Mouse (Mus musculus): ENCODE measurements around the gene Mei1.

Gene Mei1

GRCm38 (mm10) chr15:82069898-82070297 is at the start of gene Mei1:
Gene Mei1 (plus strand): TSS chr15:82069996.
- TF ChIP-seq GATA4 (IDR thresholded peaks at IDR 0.05; ENCODE audit: insufficient replicate concordance, low read length) = no peak

- TF ChIP-seq GATA4 (IDR thresholded peaks at IDR 0.05; ENCODE audit: insufficient replicate concordance, low read length) = no peak
These were observed 47.2 kb upstream of the Mei1 start for GRCm38 (mm10) chr15:82022535-82023088.

- TF ChIP-seq GATA4 (IDR thresholded peaks at IDR 0.05; ENCODE audit: insufficient replicate concordance, low read length) = no peak
These were observed 45.7 kb upstream of the Mei1 start for GRCm38 (mm10) chr15:82023965-82024635.

- no peak for TF ChIP-seq GATA4 (IDR thresholded peaks at IDR 0.05; ENCODE audit: insufficient replicate concordance, low read length)
These were observed 42.5 kb upstream of the Mei1 start for GRCm38 (mm10) chr15:82027276-82027675.

DNA sequence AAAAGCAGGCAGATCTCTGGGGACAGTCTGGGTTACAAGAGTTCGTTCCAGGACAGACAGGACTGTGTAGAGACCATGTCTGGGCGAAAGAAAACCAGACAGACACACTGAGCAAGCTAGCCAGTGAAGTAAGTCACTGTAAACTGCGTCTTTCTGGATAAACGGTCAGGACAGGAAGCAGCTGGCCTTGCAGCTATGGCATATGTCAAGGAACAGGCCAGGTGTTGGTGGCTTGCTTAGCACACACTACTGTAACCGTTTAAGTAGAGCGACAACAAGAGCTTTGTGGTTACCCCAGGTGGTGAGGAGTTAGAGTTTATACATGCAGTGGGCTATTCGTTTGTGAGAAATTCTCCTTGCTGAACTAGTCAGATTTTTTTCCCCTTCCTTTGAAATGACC is 42.1 kb upstream of the Mei1 start:
- no peak for TF ChIP-seq GATA4 (IDR thresholded peaks at IDR 0.05; ENCODE audit: insufficient replicate concordance, low read length)

- TF ChIP-seq GATA4 (IDR thresholded peaks at IDR 0.05; ENCODE audit: insufficient replicate concordance, low read length) = no peak
These were observed 37.4 kb upstream of the Mei1 start for GRCm38 (mm10) chr15:82032386-82032785.

DNA sequence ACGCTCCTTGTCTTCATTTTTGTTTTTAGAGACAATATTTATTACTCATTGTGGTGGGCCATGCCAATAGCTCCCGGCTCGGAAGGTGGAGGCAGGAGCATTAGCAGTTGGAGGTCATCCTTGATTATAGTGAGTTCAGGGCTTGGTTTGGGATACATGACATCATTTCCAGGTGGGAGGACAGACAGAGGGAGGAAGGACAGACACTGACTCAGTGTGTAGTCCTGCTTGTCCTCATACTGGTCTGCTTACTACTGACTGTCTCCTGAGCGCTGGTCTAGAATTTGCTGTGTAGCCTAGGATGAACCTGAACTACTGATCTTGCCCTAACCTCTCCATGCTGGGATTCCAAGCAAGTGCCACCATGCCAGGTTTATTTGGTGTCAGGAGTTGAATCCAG is 36.0 kb upstream of the Mei1 start, which contains the start of gene Desi1:
Gene Desi1, minus strand, starts transcription at position 101 of the 400 bp plus-strand sequence.
- TF ChIP-seq GATA4 (IDR thresholded peaks at IDR 0.05; ENCODE audit: insufficient replicate concordance, low read length) = no peak

- TF ChIP-seq GATA4 (IDR thresholded peaks at IDR 0.05; ENCODE audit: insufficient replicate concordance, low read length) = no peak
These were observed 33.7 kb upstream of the Mei1 start for GRCm38 (mm10) chr15:82035904-82036689.

DNA sequence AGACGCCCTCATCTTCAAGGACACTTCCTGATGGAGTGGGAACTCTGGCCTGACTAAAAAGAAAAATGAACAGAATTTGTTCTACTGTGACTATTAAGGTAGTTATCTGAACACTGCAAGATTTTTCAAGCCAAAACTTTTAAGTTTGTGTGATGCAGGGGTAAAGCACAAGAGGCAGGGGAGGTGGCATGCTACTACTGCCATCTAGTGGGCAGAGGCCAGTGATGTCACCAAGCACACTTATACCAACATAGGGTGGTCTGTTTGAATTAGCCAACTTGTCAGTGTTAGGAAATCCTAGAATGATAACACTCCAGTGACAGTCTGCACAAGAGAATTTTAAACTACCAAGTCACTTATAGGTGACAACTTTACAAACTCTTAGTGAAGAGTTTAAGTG is 29.1 kb upstream of the Mei1 start:
- TF ChIP-seq GATA4 (IDR thresholded peaks at IDR 0.05; ENCODE audit: insufficient replicate concordance, low read length) = no peak

- TF ChIP-seq GATA4 (IDR thresholded peaks at IDR 0.05; ENCODE audit: insufficient replicate concordance, low read length) = no peak
These were observed 25.5 kb upstream of the Mei1 start for GRCm38 (mm10) chr15:82044166-82044784.

GRCm38 (mm10) chr15:82046246-82046891 is 23.4 kb upstream of the Mei1 start:
- TF ChIP-seq GATA4 (IDR thresholded peaks at IDR 0.05; ENCODE audit: insufficient replicate concordance, low read length) = no peak

GRCm38 (mm10) chr15:82047080-82047883 is 22.5 kb upstream of the Mei1 start, which contains the start of gene Snu13:
Gene Snu13 (minus strand): TSS chr15:82047598.
- TF ChIP-seq GATA4 (IDR thresholded peaks at IDR 0.05; ENCODE audit: insufficient replicate concordance, low read length) = no peak

- TF ChIP-seq GATA4 (IDR thresholded peaks at IDR 0.05; ENCODE audit: insufficient replicate concordance, low read length) = no peak
These were observed 17.3 kb upstream of the Mei1 start for GRCm38 (mm10) chr15:82052544-82052943.

DNA sequence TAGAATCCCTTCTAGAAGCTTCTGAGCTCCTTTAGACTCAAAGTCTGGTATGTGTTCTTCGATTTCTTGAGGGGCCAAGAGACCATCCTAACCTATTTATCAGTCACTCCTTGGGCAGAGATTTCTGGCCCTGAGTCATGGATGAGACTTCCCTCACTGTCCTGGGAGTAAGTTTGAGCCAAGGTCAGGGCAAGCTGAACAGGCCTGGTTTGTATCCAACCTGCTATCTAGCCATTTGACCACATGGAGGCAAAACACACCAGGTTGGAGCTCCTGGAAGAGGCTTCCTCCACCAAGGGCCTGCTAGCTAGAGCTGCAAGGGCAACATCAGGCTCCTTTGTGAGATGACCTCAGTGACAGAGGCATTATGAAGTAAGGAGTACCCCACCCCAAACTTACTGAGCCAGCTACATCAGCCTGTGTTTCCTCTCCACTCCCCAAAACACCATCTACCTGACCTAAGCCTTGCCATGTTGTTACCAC is 11.0 kb upstream of the Mei1 start, which contains the start of gene 4930407I10Rik:
Gene 4930407I10Rik, plus strand, starts transcription at position 433 of the 483 bp plus-strand sequence.
- no peak for TF ChIP-seq GATA4 (IDR thresholded peaks at IDR 0.05; ENCODE audit: insufficient replicate concordance, low read length)
